Mouse (Mus musculus) lung, postnatal 0 days (tissue): ENCODE measurements at regions not wholly inside any gene's neighbourhood (a gene's known extent, or its start where the extent isn't known, plus 50 kb on each side); places are given as distances from the start of the nearest gene placed in this dataset.

Experiments used
- ATAC-seq: fragments of 200-750 bp; cut with Nextera tagmentation; 2 replicates; pipeline ENCODE4 v1.8.0; 2017; ENCODE audit warnings: moderate library complexity
- DNase-seq: peaks from one replicate; pipeline ENCODE4 v3.0.0-alpha.2; 2016; ENCODE audit warnings: low spot score
- H3K27ac ChIP-seq: fragments of 300-500 bp; sonication (generic); 2 replicates; pipeline ENCODE4 v1.5.1; 2014; ENCODE audit warnings: antibody characterized with exemption, mild to moderate bottlenecking, low read length, mixed read lengths
- H3K27me3 ChIP-seq: fragments of 300-500 bp; sonication (generic); replicated peaks from 2 replicates; pipeline ENCODE4 v1.6.1; 2014; ENCODE audit warnings: low read length, mixed read lengths; ENCODE audit not compliant: insufficient read depth
- H3K36me3 ChIP-seq: fragments of 300-500 bp; sonication (generic); 2 replicates; pipeline ENCODE4 v1.6.1; 2014; ENCODE audit warnings: low read length, mixed read lengths; ENCODE audit not compliant: insufficient read depth
- H3K4me1 ChIP-seq: fragments of 300-500 bp; sonication (generic); 2 replicates; pipeline ENCODE4 v1.6.1; 2014; ENCODE audit warnings: antibody characterized with exemption, low read depth, low read length, mixed read lengths; ENCODE audit not compliant: insufficient read depth
- H3K4me2 ChIP-seq: fragments of 300-500 bp; sonication (generic); replicated peaks from 2 replicates; pipeline ENCODE4 v1.6.1; 2014; ENCODE audit warnings: low read depth, mild to moderate bottlenecking, low read length, moderate library complexity, mixed read lengths
- H3K4me3 ChIP-seq: fragments of 300-500 bp; sonication (generic); 2 replicates; pipeline ENCODE4 v1.5.1; 2014; ENCODE audit warnings: low read depth, low read length
- H3K9ac ChIP-seq: fragments of 300-500 bp; sonication (generic); replicated peaks from 2 replicates; pipeline ENCODE4 v1.6.1; 2014; ENCODE audit warnings: low read depth, mild to moderate bottlenecking
- H3K9me3 ChIP-seq: fragments of 300-500 bp; sonication (generic); 2 replicates; pipeline ENCODE4 v1.6.1; 2016; ENCODE audit warnings: low read length, mixed read lengths
- CTCF ChIP-seq: IDR thresholded peaks from 2 replicates; pipeline ENCODE4 v1.5.1; 2016; ENCODE audit warnings: antibody characterized with exemption, mild to moderate bottlenecking
- EP300 ChIP-seq: IDR thresholded peaks from 2 replicates; pipeline ENCODE4 v1.6.1; 2016; ENCODE audit warnings: antibody characterized with exemption, mild to moderate bottlenecking, control low read depth
- WGBS: fragments of 180-500 bp; shearing (Covaris S2); extraction: QIAGEN DNeasy Blood & Tissue Kit; methylation state at CpG from one replicate; pipeline ENCODE4 v1.1.7; 2014; 5-methylcytosine and 5-hydroxymethylcytosine counted together

DNA sequence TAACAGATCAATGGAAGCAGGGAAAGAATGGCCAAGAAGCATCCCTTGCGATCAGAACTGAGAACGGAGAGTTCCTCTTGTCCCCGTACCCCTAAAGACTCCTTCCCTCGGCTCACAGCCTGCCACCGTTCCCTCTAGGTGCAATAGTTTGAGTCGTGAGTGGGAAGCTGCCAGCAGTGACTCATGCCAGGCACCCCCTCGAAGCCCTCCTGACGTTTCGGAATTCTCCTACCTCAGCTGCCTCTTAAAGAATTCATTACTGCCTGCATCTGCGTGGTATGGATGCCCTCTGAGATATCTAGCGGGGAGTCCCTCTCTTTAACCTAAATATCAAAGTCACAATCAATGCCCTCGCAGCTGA is 92.2 kb upstream of the Spon1 start:
- H3K4me2 ChIP-seq, result no peak overlapping the region
- DNase-seq (no peak), ATAC-seq (no peak)
- no peak overlapping the region for H3K4me3 ChIP-seq
- no peak overlapping the region for H3K9ac ChIP-seq
- no peaks in the 10 kb centered on the region for H3K4me1 ChIP-seq
- H3K27me3 ChIP-seq, result no peaks in the 10 kb centered on the region
- no peaks in the 10 kb centered on the region for H3K9me3 ChIP-seq
- no peak for TF ChIP-seq EP300
- no peak for TF ChIP-seq CTCF
- H3K27ac ChIP-seq, result no peak overlapping the region
- 71% methylated on average over 12 of the region's 12 CpGs for WGBS
- H3K36me3 ChIP-seq, result no peaks in the 10 kb centered on the region

DNA sequence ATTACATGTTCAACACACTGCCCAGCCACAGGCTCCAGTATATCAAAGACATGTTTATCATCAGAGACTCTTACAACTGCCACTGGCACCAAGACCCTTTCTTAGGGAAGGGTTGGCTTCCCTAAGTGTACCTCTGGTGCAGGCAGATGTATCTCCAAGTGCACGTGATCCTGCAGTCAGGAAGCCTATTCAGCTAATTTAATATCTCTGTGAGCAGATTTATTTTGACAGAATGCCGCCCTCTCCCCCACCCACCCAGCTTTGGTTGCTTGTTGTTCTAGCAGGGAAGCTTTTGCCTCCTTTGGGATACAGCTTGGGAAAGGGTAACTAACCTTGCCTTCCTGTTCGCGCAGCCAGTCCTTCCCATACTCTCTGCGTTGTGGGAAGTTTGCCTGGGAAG is 83.5 kb upstream of the Spon1 start:
- Histone ChIP-seq H3K9ac (no peak overlapping the region), H3K36me3 (no peaks in the 10 kb centered on the region), H3K9me3 (no peaks in the 10 kb centered on the region), H3K27me3 (no peaks in the 10 kb centered on the region), H3K4me2 (no peak overlapping the region), H3K4me1 (no peaks in the 10 kb centered on the region), H3K27ac (no peak overlapping the region), H3K4me3 (no peak overlapping the region)
- ATAC-seq, result no peak
- TF ChIP-seq CTCF (no peak), EP300 (no peak)
- no peak for DNase-seq
- WGBS, result 70% methylated on average over 5 of the region's 5 CpGs

DNA sequence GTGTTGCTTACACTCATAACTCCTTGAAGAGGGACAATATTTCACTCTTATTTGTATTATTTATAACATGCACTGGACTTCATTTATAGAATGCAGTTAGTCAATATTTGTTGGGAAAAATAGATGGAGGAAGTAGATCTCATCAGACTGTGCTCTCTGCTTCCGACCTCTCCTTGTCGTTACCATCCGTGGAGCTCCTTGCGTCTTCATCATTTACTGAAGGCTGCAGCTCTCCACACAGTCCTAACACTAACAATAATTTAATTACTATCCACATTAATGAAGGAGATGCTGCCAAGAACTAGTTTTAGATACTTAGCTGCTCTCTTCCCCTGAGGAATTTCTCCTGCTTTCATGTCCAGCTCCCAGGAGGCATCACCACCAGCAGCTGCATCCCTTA is 80.4 kb upstream of the Spon1 start:
- Histone ChIP-seq H3K27ac (no peak overlapping the region), H3K4me3 (no peak overlapping the region), H3K4me2 (no peak overlapping the region), H3K27me3 (no peaks in the 10 kb centered on the region), H3K36me3 (no peaks in the 10 kb centered on the region), H3K9me3 (no peaks in the 10 kb centered on the region), H3K4me1 (no peaks in the 10 kb centered on the region; the same call in 1 of the 2 replicates), H3K9ac (no peak overlapping the region)
- DNase-seq (no peak), ATAC-seq (no peak)
- TF ChIP-seq CTCF (no peak), EP300 (no peak)
- WGBS, result 92% methylated on average over 4 of the region's 4 CpGs

DNA sequence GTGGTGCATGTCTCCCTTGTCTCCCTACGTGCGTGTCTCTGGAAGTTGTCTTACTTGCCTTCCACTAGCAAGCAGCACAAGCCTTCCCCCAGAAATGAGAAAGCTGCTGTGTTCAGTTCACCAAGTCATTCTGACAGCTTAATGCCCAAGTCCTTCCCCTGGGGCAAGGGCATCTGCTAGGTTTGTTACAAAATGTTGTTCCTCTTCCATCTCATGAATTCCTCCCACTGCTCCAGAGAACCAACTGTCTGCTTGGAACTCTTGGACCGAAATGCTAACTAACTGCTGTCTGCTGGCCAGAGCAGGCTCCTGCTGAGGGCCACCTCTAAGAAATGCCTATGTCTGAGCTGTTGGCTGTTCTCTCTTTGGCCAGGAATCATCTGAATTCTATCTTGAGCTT is 79.3 kb upstream of the Spon1 start:
- ATAC-seq (no peak), DNase-seq (no peak)
- Histone ChIP-seq H3K27ac (no peak overlapping the region), H3K9me3 (no peaks in the 10 kb centered on the region), H3K27me3 (no peaks in the 10 kb centered on the region), H3K36me3 (no peaks in the 10 kb centered on the region), H3K4me3 (no peak overlapping the region), H3K9ac (no peak overlapping the region), H3K4me2 (no peak overlapping the region), H3K4me1 (no peaks in the 10 kb centered on the region; the same call in 1 of the 2 replicates)
- 81% methylated on average over 3 of the region's 3 CpGs for WGBS
- TF ChIP-seq EP300 (no peak), CTCF (no peak)

DNA sequence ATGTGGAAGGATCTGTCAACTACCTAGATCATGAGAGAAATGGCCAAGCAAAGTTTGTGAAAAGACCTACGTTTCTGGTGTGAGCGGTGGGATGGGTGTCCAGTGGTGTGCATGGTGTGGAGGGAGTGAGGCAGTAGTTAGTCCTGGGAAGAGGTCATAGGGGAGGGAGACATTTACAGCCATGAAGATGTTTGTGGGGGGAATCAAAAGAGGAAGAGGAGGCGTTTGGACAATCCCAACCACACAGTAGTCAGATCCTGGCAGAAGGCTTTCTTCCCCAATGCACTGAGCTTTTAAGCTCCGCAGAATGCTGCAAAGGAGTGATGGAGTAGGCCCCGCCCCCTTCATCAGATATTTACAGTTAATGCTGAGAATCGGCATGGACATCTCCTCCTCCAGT is 78.2 kb upstream of the Spon1 start:
- Histone ChIP-seq H3K4me1 (no peaks in the 10 kb centered on the region; the same call in 1 of the 2 replicates), H3K36me3 (no peaks in the 10 kb centered on the region), H3K27ac (no peak overlapping the region), H3K27me3 (no peaks in the 10 kb centered on the region), H3K4me3 (no peak overlapping the region), H3K9ac (no peak overlapping the region), H3K4me2 (no peak overlapping the region), H3K9me3 (no peaks in the 10 kb centered on the region)
- no peak for DNase-seq
- WGBS, result 65% methylated on average over 6 of the region's 6 CpGs
- TF ChIP-seq CTCF (no peak), EP300 (no peak)
- ATAC-seq, result no peak

DNA sequence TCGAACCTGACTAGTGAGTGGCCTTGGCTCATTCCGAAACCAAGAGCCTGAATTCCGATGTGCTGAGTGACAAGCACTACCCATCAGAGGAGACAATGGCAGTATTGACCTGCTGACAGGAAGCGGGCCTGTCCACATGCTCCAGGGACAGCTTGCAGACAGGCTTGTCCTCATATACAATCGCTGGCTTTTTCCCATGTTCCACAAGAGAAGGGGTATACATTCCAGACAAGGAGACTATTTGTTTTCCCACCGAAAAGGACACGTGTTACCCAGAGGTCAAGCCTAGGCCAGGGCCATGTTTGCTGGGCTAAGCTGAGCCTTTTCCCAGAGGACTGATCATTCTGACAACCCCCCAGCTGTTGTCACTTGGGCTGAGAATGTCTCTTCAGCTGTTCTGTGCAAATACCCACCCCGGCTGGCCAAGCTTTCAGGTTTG is 77.5 kb upstream of the Spon1 start:
- Histone ChIP-seq H3K9ac (no peak overlapping the region), H3K9me3 (no peaks in the 10 kb centered on the region), H3K4me2 (no peak overlapping the region), H3K27ac (no peak overlapping the region), H3K4me3 (no peak overlapping the region), H3K4me1 (no peaks in the 10 kb centered on the region; the same call in 1 of the 2 replicates), H3K27me3 (no peaks in the 10 kb centered on the region), H3K36me3 (no peaks in the 10 kb centered on the region)
- TF ChIP-seq EP300 (no peak), CTCF (no peak)
- WGBS, result 20% methylated on average over 8 of the region's 8 CpGs
- DNase-seq (no peak), ATAC-seq (no peak)

DNA sequence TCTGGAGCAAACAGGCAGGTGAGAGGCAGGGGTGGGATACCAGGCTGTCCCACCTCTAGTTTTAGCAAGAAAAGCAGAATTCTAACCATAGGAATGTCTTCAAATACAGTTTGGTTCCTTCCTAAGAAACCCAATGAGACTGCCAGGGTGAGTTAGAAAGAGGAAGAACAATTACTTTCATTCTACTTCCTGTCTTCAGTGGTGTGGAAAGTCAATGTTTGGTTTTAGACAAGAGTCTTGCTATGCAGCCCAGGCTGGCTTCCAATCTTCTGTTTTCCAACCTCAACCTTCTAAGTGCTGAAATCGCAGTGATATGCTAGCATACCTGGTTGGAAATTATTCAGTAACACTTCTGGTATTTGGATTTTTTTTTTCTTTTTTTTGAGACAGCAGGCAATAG is 77.1 kb upstream of the Spon1 start:
- no peaks in the 10 kb centered on the region; the same call in 1 of the 2 replicates for H3K4me1 ChIP-seq
- H3K9me3 ChIP-seq, result no peaks in the 10 kb centered on the region
- no peaks in the 10 kb centered on the region for H3K27me3 ChIP-seq
- H3K9ac ChIP-seq, result no peak overlapping the region
- TF ChIP-seq CTCF (no peak), EP300 (no peak)
- WGBS, result 71% methylated on average over 1 of the region's 1 CpGs
- ATAC-seq, result no peak
- H3K4me2 ChIP-seq, result no peak overlapping the region
- no peaks in the 10 kb centered on the region for H3K36me3 ChIP-seq
- H3K4me3 ChIP-seq, result no peak overlapping the region
- no peak overlapping the region for H3K27ac ChIP-seq
- DNase-seq, result peak; percentile 30
